Mouse (Mus musculus) hindbrain, embryonic 14.5 days (tissue): ENCODE results near the gene Gabrd. TPM values are rescaled to one million over a fixed set of nuclear protein-coding genes. Genes with fewer than 3 reads are reported as not detected.
A peak's percentile ranks its signal among the peaks of the same experiment; 100 is the strongest.

ENCODE experiments used
- ATAC-seq: fragments of 200-750 bp; cut with Nextera tagmentation; 2 replicates; pipeline ENCODE4 v1.8.0; 2017; ENCODE audit warnings: moderate number of reproducible peaks, mild to moderate bottlenecking, moderate TSS enrichment, moderate library complexity; ENCODE audit not compliant: low FRiP score
- DNase-seq: peaks from one replicate; pipeline ENCODE4 v3.0.0-alpha.2; 2015; ENCODE audit warnings: low spot score
- H3K27ac ChIP-seq: fragments of 300-500 bp; sonication (generic); 2 replicates; pipeline ENCODE4 v1.5.1; 2014; ENCODE audit warnings: mild to moderate bottlenecking, moderate library complexity
- H3K27me3 ChIP-seq: fragments of 300-500 bp; sonication (generic); 2 replicates; pipeline ENCODE4 v1.6.1; 2014; ENCODE audit warnings: mild to moderate bottlenecking, low read length, mixed read lengths; ENCODE audit not compliant: control insufficient read depth, insufficient read depth
- H3K36me3 ChIP-seq: fragments of 300-500 bp; sonication (generic); replicated peaks from 2 replicates; pipeline ENCODE4 v1.6.1; 2014; ENCODE audit not compliant: control insufficient read depth, insufficient read depth
- H3K4me1 ChIP-seq: fragments of 300-500 bp; sonication (generic); replicated peaks from 2 replicates; pipeline ENCODE4 v1.6.1; 2014; ENCODE audit warnings: antibody characterized with exemption, low read length, mixed read lengths; ENCODE audit not compliant: control insufficient read depth, insufficient read depth
- H3K4me2 ChIP-seq: fragments of 300-500 bp; sonication (generic); replicated peaks from 2 replicates; pipeline ENCODE4 v1.6.1; 2014; ENCODE audit warnings: mild to moderate bottlenecking, moderate library complexity
- H3K4me3 ChIP-seq: fragments of 300-500 bp; sonication (generic); replicated peaks from 2 replicates; pipeline ENCODE4 v1.5.1; 2014; ENCODE audit warnings: mild to moderate bottlenecking, low read length
- H3K9ac ChIP-seq: fragments of 300-500 bp; sonication (generic); 2 replicates; pipeline ENCODE4 v1.6.1; 2014
- H3K9me3 ChIP-seq: fragments of 300-500 bp; sonication (generic); 2 replicates; pipeline ENCODE4 v1.6.1; 2016; ENCODE audit warnings: low read length; ENCODE audit not compliant: control insufficient read depth
- WGBS: fragments of 180-500 bp; shearing (Covaris S2); extraction: QIAGEN DNeasy Blood & Tissue Kit; methylation state at CpG from one replicate; pipeline ENCODE4 v1.1.7; 2014; 5-methylcytosine and 5-hydroxymethylcytosine counted together
- polyA plus RNA-seq: library from polyadenylated mRNA; unstranded; fragments of >200 nt; fragmentation: Nextera tagmentation; extraction: Ambion mirVana; gene quantifications from 2 replicates; pipeline ENCODE4 v1.2.1, GENCODE M21; 2014

Gene Gabrd
- polyA plus RNA-seq, 1 experiment from 2014 or later: 0.13 TPM

- 84% methylated on average over 3 of the region's 3 CpGs for WGBS
- no peak for ATAC-seq
- no peak overlapping the region for H3K9ac ChIP-seq
Measured at GRCm38 (mm10) chr4:155420137-155420536, 22.2 kb upstream of the Gabrd start.

GRCm38 (mm10) chr4:155414656-155415235 is 16.8 kb upstream of the Gabrd start:
- Histone ChIP-seq H3K9me3 (no peaks in the 10 kb centered on the region), H3K9ac (no peak overlapping the region), H3K27ac (no peak overlapping the region), H3K36me3 (no peaks in the 10 kb centered on the region), H3K27me3 (no peaks in the 10 kb centered on the region), H3K4me3 (no peak overlapping the region), H3K4me1 (peaks cover 4% of the 10 kb centered on the region), H3K4me2 (no peak overlapping the region)
- no peak for ATAC-seq
- 92% methylated on average over 9 of the region's 9 CpGs for WGBS
- DNase-seq: no peak

More at GRCm38 (mm10) chr4:155420137-155420536, 22.2 kb upstream of the Gabrd start:
- H3K27me3 ChIP-seq: no peaks in the 10 kb centered on the region
- H3K36me3 ChIP-seq: no peaks in the 10 kb centered on the region
- DNase-seq: no peak
- H3K4me1 ChIP-seq: no peaks in the 10 kb centered on the region
- no peak overlapping the region for H3K4me2 ChIP-seq
- H3K27ac ChIP-seq: no peak overlapping the region
- H3K4me3 ChIP-seq: no peak overlapping the region
- no peaks in the 10 kb centered on the region for H3K9me3 ChIP-seq

GRCm38 (mm10) chr4:155413641-155414335 is 15.9 kb upstream of the Gabrd start:
- Histone ChIP-seq H3K27me3 (no peaks in the 10 kb centered on the region), H3K9me3 (no peaks in the 10 kb centered on the region), H3K36me3 (no peaks in the 10 kb centered on the region), H3K27ac (no peak overlapping the region), H3K4me3 (no peak overlapping the region), H3K4me2 (no peak overlapping the region), H3K4me1 (peaks cover 7% of the 10 kb centered on the region), H3K9ac (no peak overlapping the region)
- DNase-seq (no peak), ATAC-seq (no peak)
- WGBS: 94% methylated on average over 11 of the region's 11 CpGs

- H3K9ac ChIP-seq: no peak overlapping the region
- 92% methylated on average over 6 of the region's 6 CpGs for WGBS
- no peaks in the 10 kb centered on the region for H3K9me3 ChIP-seq
- H3K36me3 ChIP-seq: no peaks in the 10 kb centered on the region
- H3K4me2 ChIP-seq: no peak overlapping the region
- ATAC-seq (no peak), DNase-seq (no peak)
- peaks cover 11% of the 10 kb centered on the region for H3K4me1 ChIP-seq
- H3K27me3 ChIP-seq: no peaks in the 10 kb centered on the region
- H3K27ac ChIP-seq: no peak overlapping the region
- H3K4me3 ChIP-seq: no peak overlapping the region
Measured at GRCm38 (mm10) chr4:155412124-155412523, 14.2 kb upstream of the Gabrd start.

GRCm38 (mm10) chr4:155409058-155409776 is 11.3 kb upstream of the Gabrd start, which contains the start of gene Cfap74:
Gene Cfap74, plus strand, starts transcription at chr4:155409190.
- peak within 1 kb of the TSS; percentile 77 for H3K4me2 ChIP-seq
- peak; percentile 97 for ATAC-seq
- no peaks in the 10 kb centered on the region for H3K36me3 ChIP-seq
- H3K9me3 ChIP-seq: no peaks in the 10 kb centered on the region
- peak within 1 kb of the TSS; percentile 49 for H3K9ac ChIP-seq
- H3K4me1 ChIP-seq: peaks cover 11% of the 10 kb centered on the region
- no peaks in the 10 kb centered on the region for H3K27me3 ChIP-seq
- H3K27ac ChIP-seq: peak within 1 kb of the TSS; percentile 60
- peak within 1 kb of the TSS; percentile 50 for H3K4me3 ChIP-seq
- DNase-seq: peak; percentile 88
- WGBS: under 1% methylated on average over 35 of the region's 35 CpGs

- Histone ChIP-seq H3K9me3 (no peaks in the 10 kb centered on the region), H3K27ac (no peak overlapping the region), H3K4me3 (peak overlapping the region; percentile 50), H3K4me1 (peaks cover 11% of the 10 kb centered on the region), H3K36me3 (no peaks in the 10 kb centered on the region), H3K27me3 (no peaks in the 10 kb centered on the region), H3K4me2 (peak overlapping the region; percentile 77), H3K9ac (peak overlapping the region; percentile 49)
- peak; percentile 41 for ATAC-seq
- no peak for DNase-seq
- WGBS: 2% methylated on average over 8 of the region's 8 CpGs
Measured at GRCm38 (mm10) chr4:155408695-155409057, 10.8 kb upstream of the Gabrd start.

- DNase-seq: no peak
- H3K27ac ChIP-seq: no peak overlapping the region
- 45% methylated on average over 1 of the region's 1 CpGs for WGBS
Measured at GRCm38 (mm10) chr4:155402489-155402888, 4.6 kb upstream of the Gabrd start.

GRCm38 (mm10) chr4:155401121-155401520 is 3.2 kb upstream of the Gabrd start:
- no peak overlapping the region for H3K4me3 ChIP-seq
- ATAC-seq: no peak
- WGBS: 71% methylated on average over 7 of the region's 7 CpGs
- H3K36me3 ChIP-seq: no peaks in the 10 kb centered on the region
- no peak overlapping the region for H3K27ac ChIP-seq
- H3K9me3 ChIP-seq: no peaks in the 10 kb centered on the region
- no peaks in the 10 kb centered on the region for H3K4me1 ChIP-seq
- peaks cover 38% of the 10 kb centered on the region for H3K27me3 ChIP-seq
- no peak overlapping the region for H3K9ac ChIP-seq
- no peak for DNase-seq
- no peak overlapping the region for H3K4me2 ChIP-seq

More at GRCm38 (mm10) chr4:155402489-155402888, 4.6 kb upstream of the Gabrd start:
- ATAC-seq: no peak
- no peaks in the 10 kb centered on the region for H3K36me3 ChIP-seq
- H3K9ac ChIP-seq: no peak overlapping the region
- no peaks in the 10 kb centered on the region for H3K4me1 ChIP-seq
- H3K4me2 ChIP-seq: no peak overlapping the region
- H3K4me3 ChIP-seq: no peak overlapping the region
- H3K27me3 ChIP-seq: peaks cover 24% of the 10 kb centered on the region
- no peaks in the 10 kb centered on the region for H3K9me3 ChIP-seq

GRCm38 (mm10) chr4:155398222-155398540 is 269 bp upstream of the Gabrd start:
- Histone ChIP-seq H3K36me3 (no peaks in the 10 kb centered on the region), H3K4me2 (peak overlapping the region; percentile 64), H3K4me3 (peak overlapping the region; percentile 36), H3K4me1 (no peaks in the 10 kb centered on the region), H3K27me3 (peaks cover 49% of the 10 kb centered on the region), H3K9ac (0 out of 2 replicates have a peak overlapping the region, but pooled peaks have one; percentile 22), H3K9me3 (no peaks in the 10 kb centered on the region), H3K27ac (no peak overlapping the region)
- 4% methylated on average over 9 of the region's 9 CpGs for WGBS
- DNase-seq: no peak
- ATAC-seq: no peak
